Mouse (Mus musculus) thymus, adult 2 months (tissue): ENCODE data around the gene Cdh23.

Experiments
- CTCF ChIP-seq: fragments of 200-500 bp; IDR thresholded peaks from 2 replicates; pipeline ENCODE4 v1.5.1; 2012; ENCODE audit warnings: mild to moderate bottlenecking, control low read depth, low read length, moderate library complexity, borderline replicate concordance; ENCODE audit not compliant: control insufficient read depth, poor library complexity, insufficient read depth; ENCODE audit errors: extremely low read depth
- POLR2A ChIP-seq: fragments of 200-500 bp; IDR thresholded peaks from 2 replicates; pipeline ENCODE4 v1.6.1; 2012; ENCODE audit warnings: mild to moderate bottlenecking, low read length, control low read depth, moderate library complexity; ENCODE audit not compliant: control insufficient read depth, poor library complexity, insufficient read depth; ENCODE audit errors: extremely low read depth

- TF ChIP-seq POLR2A (no peak), CTCF (no peak)
Observed at GRCm38 (mm10) chr10:60271015-60271414, 425.3 kb downstream of the Cdh23 start.
